Mouse (Mus musculus) kidney, adult 2 months (tissue): Measurements from ENCODE around the gene Adgrf3. TPM values are rescaled to one million over a fixed set of nuclear protein-coding genes. Genes with fewer than 3 reads are reported as not detected.

ENCODE experiments used
- DNase-seq: peaks from one replicate; pipeline ENCODE4 v3.0.0; 2021
- H3K27ac ChIP-seq: fragments of 200-500 bp; 2 replicates; pipeline ENCODE4 v1.5.1; 2012; ENCODE audit warnings: low read depth, low read length, control low read depth, inconsistent platforms; ENCODE audit not compliant: insufficient read depth
- H3K27me3 ChIP-seq: fragments of 200-500 bp; replicated peaks from 2 replicates; pipeline ENCODE4 v1.6.1; 2012; ENCODE audit warnings: mild to moderate bottlenecking, moderate library complexity, low read length, inconsistent platforms; ENCODE audit not compliant: control insufficient read depth, insufficient read depth
- H3K36me3 ChIP-seq: fragments of 200-500 bp; 2 replicates; pipeline ENCODE4 v1.6.1; 2012; ENCODE audit warnings: mild to moderate bottlenecking, moderate library complexity, low read length, inconsistent platforms; ENCODE audit not compliant: control insufficient read depth, insufficient read depth
- H3K4me1 ChIP-seq: fragments of 200-500 bp; 2 replicates; pipeline ENCODE4 v1.6.1; 2011; ENCODE audit warnings: low read length; ENCODE audit not compliant: control insufficient read depth, insufficient read depth
- H3K4me3 ChIP-seq: fragments of 200-500 bp; 2 replicates; pipeline ENCODE4 v1.5.1; 2011; ENCODE audit warnings: mild to moderate bottlenecking, low read depth, low read length, control low read depth; ENCODE audit not compliant: insufficient read depth
- CTCF ChIP-seq: fragments of 200-500 bp; conservative IDR thresholded peaks from 2 replicates; pipeline ENCODE4 v1.5.1; 2011; ENCODE audit warnings: low read depth, mild to moderate bottlenecking, control low read depth, low read length, moderate library complexity, mixed read lengths; ENCODE audit not compliant: insufficient read depth, insufficient read length
- POLR2A ChIP-seq: fragments of 200-500 bp; IDR thresholded peaks from one replicate; pipeline ENCODE4 v1.6.1; 2011; ENCODE audit warnings: low read depth, low read length, control low read depth
- WGBS: fragments of 180-500 bp; shearing (Covaris S2); methylation state at CpG from one replicate; pipeline ENCODE4 v1.1.7; 2018; 5-methylcytosine and 5-hydroxymethylcytosine counted together
- polyA plus RNA-seq: library from polyadenylated mRNA; depleted of rRNA; stranded (reverse); fragments of >200 nt; gene quantifications from 2 replicates; pipeline ENCODE4 v1.2.3, GENCODE M21; 2012

Adgrf3 gene
- polyA plus RNA-seq, 1 experiment, result 0.05 TPM

DNA sequence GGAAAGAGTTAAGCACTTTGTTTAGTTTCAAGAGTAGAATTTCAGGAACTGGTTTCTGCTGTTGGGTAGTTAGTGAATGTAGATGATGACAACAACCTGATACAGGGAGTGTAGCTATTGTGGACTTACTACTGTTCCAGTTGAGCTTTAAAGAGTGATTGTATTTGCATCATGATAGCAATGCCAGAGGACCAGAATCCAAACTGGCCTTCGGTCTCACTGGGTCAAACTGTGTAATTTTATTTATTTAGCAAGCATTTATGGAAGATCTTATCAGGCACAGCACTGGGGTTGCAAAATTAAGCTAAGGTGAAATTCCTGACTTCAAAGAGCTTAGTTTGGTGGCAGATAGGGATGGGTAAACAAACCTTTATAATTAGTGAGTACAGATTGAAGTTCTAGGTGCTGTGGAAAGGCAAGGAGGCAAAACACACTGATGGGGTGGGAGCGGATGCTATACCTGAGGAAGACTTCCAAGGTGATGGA, 30.2 kb upstream of the Adgrf3 start:
- DNase-seq, result no peak
- WGBS, result 88% methylated on average over 2 of the region's 2 CpGs
- no peaks in the 10 kb centered on the region for H3K36me3 ChIP-seq
- H3K27me3 ChIP-seq, result no peaks in the 10 kb centered on the region
- H3K4me3 ChIP-seq, result no peak overlapping the region
- TF ChIP-seq POLR2A, result no peak
- no peak for TF ChIP-seq CTCF
- no peak overlapping the region for H3K27ac ChIP-seq
- peaks cover 7% of the 10 kb centered on the region; the same call in 1 of the 2 replicates for H3K4me1 ChIP-seq

DNA sequence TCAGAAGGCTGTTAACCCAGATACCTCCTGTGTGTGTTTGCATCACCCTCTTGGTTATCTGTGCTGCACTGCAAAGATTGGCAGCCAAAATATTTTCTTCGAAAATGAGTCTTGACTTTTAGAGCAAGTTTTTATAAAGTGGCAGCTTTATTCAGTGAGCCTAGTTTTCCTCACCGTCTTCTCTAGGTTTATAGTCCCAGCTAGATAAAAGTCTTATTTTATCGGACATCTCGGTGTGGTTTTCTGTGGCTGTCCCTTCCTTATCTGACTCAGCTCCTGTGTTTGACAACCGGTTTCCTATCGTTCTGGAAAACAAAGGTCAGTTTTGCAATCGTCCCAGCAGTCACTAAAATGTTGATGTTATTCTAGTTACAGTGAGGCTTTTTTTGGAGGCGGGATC, 28.5 kb upstream of the Adgrf3 start:
- TF ChIP-seq CTCF (no peak), POLR2A (no peak)
- peaks cover 7% of the 10 kb centered on the region; the same call in 1 of the 2 replicates for H3K4me1 ChIP-seq
- no peak overlapping the region for H3K27ac ChIP-seq
- no peaks in the 10 kb centered on the region for H3K36me3 ChIP-seq
- DNase-seq, result no peak
- 60% methylated on average over 8 of the region's 8 CpGs for WGBS
- H3K4me3 ChIP-seq, result no peak overlapping the region
- H3K27me3 ChIP-seq, result no peaks in the 10 kb centered on the region

- Histone ChIP-seq H3K4me1 (peaks cover 5% of the 10 kb centered on the region; the same call in 1 of the 2 replicates), H3K36me3 (no peaks in the 10 kb centered on the region), H3K27ac (no peak overlapping the region), H3K27me3 (no peaks in the 10 kb centered on the region), H3K4me3 (peak overlapping the region; percentile 87)
- TF ChIP-seq POLR2A (no peak), CTCF (no peak)
- no peak for DNase-seq
- 5% methylated on average over 15 of the region's 15 CpGs for WGBS
Observed at GRCm38 (mm10) chr5:30233042-30233441, 27.5 kb upstream of the Adgrf3 start.

- no peaks in the 10 kb centered on the region for H3K27me3 ChIP-seq
- no peaks in the 10 kb centered on the region for H3K36me3 ChIP-seq
- 3% methylated on average over 71 of the region's 71 CpGs for WGBS
- H3K4me1 ChIP-seq, result peaks cover 5% of the 10 kb centered on the region; the same call in 1 of the 2 replicates
- TF ChIP-seq CTCF (no peak), POLR2A (peak; percentile 76)
- peak; percentile 100 for DNase-seq
- peak within 1 kb of the TSS; percentile 33 for H3K27ac ChIP-seq
- peak within 1 kb of the TSS; percentile 87 for H3K4me3 ChIP-seq
Observed at GRCm38 (mm10) chr5:30232271-30232971, 26.9 kb upstream of the Adgrf3 start, which contains the start of gene Selenoi. Selenoi (plus strand) TSS chr5:30232581.

DNA sequence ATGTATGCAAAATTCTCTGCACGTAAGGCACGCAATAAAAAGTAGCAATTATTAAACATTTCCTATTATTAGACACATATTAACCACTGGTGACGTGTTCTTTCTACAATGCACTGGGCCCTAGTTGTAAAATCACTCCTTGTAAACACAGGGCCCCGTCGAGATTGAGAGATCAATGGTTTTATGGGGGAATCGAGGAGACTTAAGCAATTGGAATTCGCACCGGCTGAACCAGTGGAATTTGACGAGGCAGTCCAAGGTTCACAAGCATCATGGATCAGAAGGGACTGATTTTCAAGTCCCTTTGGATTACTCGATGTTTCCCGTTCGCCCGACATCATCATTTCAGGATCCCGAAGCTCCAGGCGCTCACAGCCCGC, 26.4 kb upstream of the Adgrf3 start:
- WGBS, result 13% methylated on average over 16 of the region's 16 CpGs
- peaks cover 5% of the 10 kb centered on the region; the same call in 1 of the 2 replicates for H3K4me1 ChIP-seq
- H3K27me3 ChIP-seq, result no peaks in the 10 kb centered on the region
- H3K27ac ChIP-seq, result peak overlapping the region; percentile 12
- peak overlapping the region; percentile 81 for H3K4me3 ChIP-seq
- no peak for DNase-seq
- no peaks in the 10 kb centered on the region for H3K36me3 ChIP-seq
- no peak for TF ChIP-seq POLR2A

GRCm38 (mm10) chr5:30230901-30231300, 25.4 kb upstream of the Adgrf3 start:
- 74% methylated on average over 4 of the region's 4 CpGs for WGBS
- Histone ChIP-seq H3K4me1 (peaks cover 5% of the 10 kb centered on the region; the same call in 1 of the 2 replicates), H3K27me3 (no peaks in the 10 kb centered on the region), H3K4me3 (no peak overlapping the region), H3K36me3 (no peaks in the 10 kb centered on the region), H3K27ac (no peak overlapping the region)
- DNase-seq, result peak; percentile 24
- peak; percentile 67 for TF ChIP-seq CTCF
- TF ChIP-seq POLR2A, result no peak

DNA sequence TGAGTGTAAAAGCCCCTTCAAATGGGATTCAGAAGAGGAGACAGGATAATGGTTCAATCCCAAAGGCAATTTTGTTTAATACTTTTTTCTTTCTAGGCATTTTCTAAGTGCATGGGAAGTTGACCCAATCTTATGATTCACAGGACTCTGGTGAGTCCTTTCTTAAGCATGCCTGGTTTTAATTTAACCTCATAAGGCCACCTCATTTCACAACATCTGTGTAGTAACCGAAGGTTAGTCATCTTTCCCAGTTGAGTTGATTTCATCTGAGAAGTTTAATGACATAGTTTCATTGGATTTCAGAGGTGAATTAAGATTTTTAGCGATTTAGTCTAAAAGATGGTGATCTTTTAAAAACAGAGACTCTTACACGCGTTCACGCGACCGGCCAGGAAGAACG, 17.2 kb upstream of the Adgrf3 start:
- no peaks in the 10 kb centered on the region for H3K27me3 ChIP-seq
- 96% methylated on average over 8 of the region's 8 CpGs for WGBS
- H3K4me3 ChIP-seq, result no peak overlapping the region
- TF ChIP-seq POLR2A (no peak), CTCF (no peak)
- H3K27ac ChIP-seq, result no peak overlapping the region
- no peaks in the 10 kb centered on the region for H3K36me3 ChIP-seq
- DNase-seq, result no peak
- no peaks in the 10 kb centered on the region for H3K4me1 ChIP-seq
